Mouse (Mus musculus) heart, adult 2 months (tissue): Measurements from ENCODE around the gene Fam166a.

Experiments
- CTCF ChIP-seq: fragments of 200-600 bp; IDR thresholded peaks from 2 replicates; pipeline ENCODE4 v1.8.1; 2022; ENCODE audit warnings: antibody characterized with exemption, mild to moderate bottlenecking, moderate library complexity
- EP300 ChIP-seq: fragments of 200-500 bp; IDR thresholded peaks from 2 replicates; pipeline ENCODE4 v1.6.1; 2011; ENCODE audit warnings: low read depth, low read length, control low read depth; ENCODE audit not compliant: insufficient read depth
- POLR2A ChIP-seq: fragments of 200-500 bp; IDR thresholded peaks from 2 replicates; pipeline ENCODE4 v1.6.1; 2011; ENCODE audit warnings: mild to moderate bottlenecking, low read depth, low read length, control low read depth; ENCODE audit not compliant: insufficient read depth

DNA sequence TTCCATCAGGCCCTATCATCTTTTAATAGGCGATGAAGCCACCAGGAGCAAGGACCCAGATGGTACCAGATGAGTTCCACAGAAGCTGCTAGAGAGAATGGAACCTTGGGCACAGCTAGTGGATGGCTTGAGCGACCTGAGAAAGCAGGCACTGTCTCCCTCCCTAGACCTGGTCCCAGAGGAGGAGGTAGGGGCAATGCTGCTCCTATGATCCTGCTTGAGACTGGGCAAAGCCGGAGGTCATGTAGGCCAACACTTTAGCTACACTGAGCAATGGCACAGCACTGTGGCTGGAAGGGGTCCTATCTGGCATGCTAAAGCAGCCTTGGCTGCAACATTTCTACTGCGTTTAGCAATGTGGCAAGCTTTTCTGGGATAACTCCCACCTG lies 42.9 kb upstream of the Fam166a start:
- TF ChIP-seq CTCF (no peak), POLR2A (no peak), EP300 (no peak)
